Mouse (Mus musculus) embryo, embryonic 9.5 days (tissue): Measurements from ENCODE around the gene Dlg2.

ENCODE experiments used
- DNase-seq: peaks from one replicate; pipeline ENCODE4 v3.0.0-alpha.2; 2017; ENCODE audit errors: extremely low spot score

Gene Dlg2

DNA sequence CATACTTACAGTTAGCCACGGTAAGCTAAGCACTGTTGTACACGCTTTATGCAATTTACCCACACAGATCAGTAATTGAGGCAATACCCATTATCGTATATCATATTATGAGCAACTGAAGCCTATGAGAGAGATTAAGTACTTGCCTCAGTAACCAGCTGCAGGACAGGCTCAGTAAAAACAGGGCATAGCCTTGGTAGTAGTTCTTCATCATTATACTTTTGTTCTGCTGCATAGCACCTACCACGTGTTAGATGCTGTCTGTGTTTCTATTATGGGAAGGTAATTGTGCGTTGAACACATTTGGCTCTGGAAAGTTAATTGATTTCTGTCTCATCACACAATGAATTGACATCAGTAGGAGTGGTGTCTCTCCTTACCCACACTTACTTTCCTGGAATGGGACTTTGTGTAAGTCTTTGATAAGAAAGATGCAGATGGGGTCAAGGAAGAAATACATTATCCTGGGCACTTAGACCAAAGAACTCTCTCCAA, 1897.4 kb downstream of the Dlg2 start:
- no peak for DNase-seq

DNA sequence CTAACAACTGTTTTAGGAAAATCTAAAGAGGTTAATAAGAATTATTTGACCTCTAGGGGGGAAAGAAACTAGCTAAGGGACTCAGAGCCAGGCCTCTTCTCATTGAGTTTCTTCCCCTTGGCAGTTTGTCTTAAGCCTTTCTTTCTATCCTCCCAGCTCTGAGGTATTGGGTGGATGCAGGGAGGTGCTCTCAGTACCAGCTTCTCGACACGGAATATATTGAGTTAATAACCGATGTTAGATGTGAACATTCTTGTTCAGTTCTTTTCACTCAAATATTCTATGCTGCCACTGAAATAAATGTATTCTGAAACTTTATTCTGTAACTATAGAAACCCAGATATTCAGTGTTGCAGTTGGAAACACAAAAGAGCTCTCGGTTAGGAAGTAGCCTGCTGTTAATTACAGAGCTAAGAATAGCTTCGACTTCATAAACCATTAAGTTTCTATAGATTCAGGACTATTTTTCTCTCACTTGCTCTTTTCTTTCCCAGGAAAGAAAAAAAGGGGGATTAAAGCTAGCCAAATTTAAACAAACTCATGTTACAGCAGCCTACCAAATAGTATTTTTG, 1907.5 kb downstream of the Dlg2 start:
- no peak for DNase-seq

DNA sequence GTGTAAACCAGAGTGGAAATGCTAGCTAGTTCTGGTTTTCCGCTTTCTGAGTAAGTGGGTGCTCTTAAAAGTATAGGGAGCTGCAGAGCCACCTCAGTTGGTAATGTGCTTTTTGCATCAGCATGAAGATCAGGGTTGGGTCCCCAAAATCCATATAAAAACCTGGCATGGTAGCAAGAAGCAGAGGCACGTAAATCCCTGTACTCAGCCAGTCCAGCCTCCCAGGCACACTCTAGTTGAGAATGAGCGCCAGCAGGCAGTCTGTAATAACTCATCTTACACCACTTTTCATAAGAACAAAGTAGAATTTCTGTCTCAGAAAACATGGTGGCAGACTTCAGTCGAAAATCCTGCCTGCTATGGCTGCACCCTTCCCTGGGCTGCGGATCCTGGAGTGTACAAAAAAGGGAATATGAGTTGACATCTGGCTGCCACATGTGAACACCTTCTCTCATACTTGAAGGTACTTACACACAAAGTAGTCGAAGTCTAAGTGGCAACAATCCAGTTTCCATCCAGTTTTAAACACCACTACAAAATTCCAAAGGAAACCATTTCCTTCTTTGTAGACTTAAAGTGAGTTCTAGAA, 1915.7 kb downstream of the Dlg2 start:
- no peak for DNase-seq

DNA sequence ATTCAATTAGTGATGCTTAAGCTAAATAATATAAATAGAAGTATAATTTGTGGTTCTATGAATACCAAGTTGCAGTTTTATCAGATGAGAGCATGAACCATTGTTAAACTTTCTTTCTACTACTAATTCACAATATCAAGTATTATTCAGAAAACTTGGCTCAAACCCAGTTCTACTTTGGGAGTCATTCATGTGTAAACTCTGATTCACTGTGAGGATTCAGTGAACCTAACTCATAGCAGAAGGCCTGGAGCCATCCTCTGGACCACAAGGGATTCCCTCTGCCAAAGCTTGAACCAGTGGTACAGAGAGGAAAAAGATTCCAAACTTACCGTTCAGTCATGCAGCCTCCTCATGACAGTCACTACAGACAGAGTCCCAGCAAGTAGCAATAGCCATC, 1920.3 kb downstream of the Dlg2 start:
- no peak for DNase-seq

DNA sequence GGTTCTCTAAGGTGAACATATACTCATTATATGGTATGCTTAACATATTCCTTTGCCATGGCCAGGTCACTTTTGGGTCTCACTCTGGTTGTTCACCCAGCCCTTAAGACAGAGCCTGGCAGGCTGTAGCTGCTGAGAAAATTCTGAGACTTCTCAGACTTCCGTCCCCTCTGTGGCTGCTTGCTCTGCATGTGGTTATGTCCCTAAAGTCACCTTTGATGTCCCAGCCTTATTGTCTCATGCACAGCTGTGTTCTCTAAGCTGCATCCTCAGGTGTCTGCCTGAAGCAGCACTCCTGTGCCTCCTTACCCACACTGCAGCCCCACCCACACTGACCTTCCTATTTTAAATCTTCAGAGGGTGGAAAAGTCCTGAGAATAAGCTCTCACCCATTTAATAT, 1922.4 kb downstream of the Dlg2 start:
- no peak for DNase-seq

DNA sequence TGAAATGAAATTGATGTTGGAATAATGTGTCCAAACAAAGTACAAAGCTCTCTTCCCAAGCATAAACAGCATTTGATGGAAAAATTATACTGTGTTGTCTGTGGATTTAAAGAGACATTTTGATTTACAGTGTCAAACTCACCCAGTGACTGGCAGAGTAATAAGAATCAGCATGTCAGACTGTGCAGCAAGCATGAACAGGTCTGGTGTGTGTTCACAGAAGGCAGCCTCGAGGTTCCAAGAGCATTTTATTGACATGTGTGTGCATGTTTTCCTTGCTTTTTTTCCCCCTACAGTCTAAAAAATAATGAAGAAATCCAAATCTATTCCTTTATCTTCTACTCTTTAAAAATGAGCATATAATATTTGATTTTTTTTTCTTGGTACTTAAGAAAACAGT, 1924.1 kb downstream of the Dlg2 start:
- DNase-seq: no peak

DNA sequence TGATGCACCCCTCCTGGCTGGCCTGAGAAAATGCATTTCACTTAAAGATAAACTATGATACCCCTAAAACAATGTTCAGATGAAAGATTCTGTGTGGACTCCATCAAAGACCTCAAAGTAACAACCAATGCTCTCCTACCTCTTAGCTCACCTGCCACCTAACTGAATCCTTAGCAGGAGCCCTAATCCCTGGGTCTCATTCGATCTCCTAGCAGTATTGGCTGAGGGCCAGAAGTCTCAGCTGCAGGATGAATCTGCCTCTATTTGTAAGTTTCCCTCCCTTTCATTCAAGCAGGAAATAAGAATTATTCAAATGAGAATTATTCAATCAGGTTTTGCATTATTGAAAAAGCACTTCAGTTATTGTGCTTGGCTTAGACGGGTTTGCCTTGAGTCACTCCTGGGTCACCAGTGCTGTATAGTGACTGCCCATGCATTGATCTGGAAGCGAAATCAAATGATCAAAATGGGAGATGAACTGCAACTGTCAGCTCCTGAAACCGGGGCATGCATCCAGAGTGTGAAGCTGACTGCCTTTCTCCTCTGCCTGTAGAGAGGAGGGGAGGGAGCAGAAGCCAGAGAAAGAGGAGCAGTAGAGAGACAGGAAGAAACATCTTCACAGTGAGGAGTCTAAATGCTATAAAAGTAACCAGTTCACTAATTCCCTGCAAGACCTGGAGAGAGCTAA, 1924.7 kb downstream of the Dlg2 start:
- DNase-seq: no peak

DNA sequence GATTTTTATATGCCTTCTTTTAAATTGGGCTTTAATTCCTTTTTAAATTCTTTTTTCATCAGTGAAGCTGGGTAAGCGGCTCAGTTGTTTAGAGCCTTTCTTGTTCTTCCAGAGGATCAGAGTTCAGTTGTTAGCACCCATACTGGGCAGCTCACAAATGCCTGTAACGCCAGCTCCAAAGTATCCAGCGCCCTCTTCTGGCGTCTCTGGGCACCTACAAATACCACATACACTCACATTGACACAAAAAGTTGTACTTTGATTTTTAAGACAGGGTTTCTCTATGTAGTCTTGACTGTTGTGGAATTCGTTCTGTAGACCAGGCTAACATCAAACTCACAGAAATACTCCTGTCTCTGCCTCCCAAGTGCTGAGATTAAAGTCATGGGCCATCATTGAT, 1932.0 kb downstream of the Dlg2 start:
- no peak for DNase-seq

DNA sequence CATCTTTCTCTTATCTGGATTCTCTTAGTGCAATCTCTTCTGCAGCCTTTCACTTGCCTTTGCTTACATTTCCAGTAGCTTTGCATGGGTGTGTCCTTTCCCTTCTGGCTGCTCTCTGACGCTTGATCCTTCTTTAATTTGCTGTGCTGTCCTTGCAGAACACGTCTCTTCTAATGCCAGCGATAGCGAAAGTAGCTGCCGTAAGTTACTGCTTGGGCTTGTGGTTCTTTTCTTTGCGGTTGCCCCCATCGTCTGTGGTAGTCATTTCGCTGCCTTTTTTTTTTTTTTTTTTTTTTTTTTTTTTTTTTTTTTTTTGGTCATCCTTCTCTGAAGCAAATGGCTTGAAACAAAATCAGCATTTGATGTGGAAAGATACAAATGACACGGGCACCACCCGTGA, 1944.0 kb downstream of the Dlg2 start:
- DNase-seq: no peak

DNA sequence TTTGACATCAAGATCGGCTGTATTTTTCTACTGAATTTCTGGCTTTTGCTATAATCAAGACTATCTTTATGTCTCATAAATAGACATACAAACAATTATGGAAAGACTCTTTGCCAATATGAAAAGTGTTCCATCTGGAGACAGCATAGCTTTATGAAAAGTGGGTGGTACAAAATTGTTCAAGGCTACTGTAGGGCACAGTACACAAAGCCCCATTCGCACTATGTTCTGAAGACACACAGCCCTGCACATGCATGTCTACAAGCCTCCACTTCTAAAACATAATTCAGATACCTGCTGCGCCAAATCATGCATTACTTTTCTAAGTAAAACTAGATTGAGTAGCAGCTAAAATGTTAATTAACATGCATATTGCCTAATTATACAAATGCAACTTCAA, 1946.5 kb downstream of the Dlg2 start:
- no peak for DNase-seq

DNA sequence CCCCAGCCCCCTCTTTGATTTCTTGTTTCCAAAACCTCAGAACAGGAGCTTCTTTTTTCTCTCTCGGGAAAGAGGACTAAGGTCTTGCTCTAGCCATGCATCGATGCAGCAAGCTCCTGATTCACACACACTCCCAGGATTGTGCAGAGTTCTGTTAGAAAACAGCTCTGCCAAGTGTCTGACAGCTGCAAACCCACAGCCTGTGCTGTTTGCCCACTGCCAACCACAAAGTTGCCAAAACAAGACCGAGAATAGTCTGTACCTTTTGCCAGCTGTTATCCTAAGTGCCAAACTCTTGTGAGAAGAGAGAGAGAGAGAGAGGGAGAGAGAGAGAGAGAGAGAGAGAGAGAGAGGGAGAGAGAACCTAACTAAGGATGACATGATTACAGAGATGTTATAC, 1948.2 kb downstream of the Dlg2 start:
- no peak for DNase-seq

DNA sequence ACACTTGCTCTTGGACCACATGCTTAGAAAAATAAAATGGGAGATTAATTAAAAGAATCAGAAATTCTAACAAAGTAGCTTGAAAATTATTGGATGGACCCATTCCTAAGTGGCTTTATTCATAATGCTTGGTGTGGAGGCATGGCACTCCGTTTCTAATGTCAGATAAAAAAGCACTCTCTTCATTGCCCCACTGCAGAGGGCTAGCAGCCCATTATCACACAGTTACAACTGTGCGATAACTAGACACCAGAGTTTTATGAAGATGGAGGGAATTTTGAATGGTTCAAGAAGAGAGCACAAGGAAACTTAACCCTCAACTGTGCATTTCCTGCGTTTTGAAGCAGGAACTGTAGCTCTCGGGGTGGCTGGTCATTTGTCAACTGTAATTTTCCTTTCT, 1950.8 kb downstream of the Dlg2 start:
- no peak for DNase-seq

DNA sequence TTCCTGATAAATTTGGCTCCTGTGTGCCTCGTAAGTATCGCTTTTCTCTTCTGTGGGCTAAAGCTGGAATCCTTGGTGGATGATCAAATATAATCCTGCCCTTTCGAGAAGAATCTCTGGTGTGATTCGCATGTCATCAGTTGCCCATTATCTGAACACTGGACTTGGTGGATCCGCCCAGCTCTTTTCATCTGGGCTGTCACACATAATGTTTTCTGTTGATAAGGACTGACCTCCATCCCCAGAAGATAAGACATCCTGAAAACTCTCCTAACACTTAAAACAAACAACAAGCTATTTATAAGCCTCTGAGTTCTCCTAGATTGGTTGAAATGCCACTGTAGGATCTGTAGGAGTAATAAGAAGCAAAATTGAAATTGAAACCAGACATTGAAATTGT, 1952.2 kb downstream of the Dlg2 start:
- DNase-seq: no peak

DNA sequence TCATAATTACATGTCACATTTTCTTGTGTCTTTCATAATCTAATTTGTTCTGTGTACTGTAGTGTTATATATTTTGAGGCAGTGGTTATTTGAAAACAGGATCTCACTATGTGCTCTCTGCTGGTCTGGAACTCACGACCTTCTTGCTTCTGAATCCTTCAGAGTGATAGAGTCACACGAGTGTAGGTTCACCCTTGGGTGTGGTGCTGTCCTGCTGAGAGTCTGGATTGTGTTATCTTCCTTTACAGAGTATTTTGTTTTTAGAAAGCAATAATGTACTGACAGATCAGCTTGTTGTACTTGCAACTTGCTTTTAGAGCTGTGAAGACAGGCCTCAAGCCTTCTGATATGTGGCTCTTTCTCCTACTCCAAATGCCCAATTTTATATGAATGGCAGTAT, 1953.8 kb downstream of the Dlg2 start:
- DNase-seq: no peak

DNA sequence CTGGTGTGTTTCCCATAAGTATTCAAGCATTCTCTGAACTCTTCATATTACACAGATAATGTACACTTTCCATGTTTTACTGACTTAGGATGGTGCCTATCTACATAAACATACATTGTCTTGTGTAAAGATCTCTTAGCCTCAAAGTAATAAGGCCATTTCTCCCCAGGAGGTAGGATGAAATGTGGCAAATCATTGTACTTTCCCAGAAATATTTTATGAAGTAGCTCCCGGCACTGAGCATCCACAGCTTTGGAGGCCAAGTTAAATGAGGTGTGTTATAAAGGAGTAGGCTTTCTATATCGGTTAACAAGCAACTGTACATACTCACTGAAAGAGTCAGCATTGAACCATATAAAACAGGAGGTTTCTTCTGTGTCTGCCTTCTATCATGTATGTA, 1960.7 kb downstream of the Dlg2 start:
- DNase-seq: no peak

DNA sequence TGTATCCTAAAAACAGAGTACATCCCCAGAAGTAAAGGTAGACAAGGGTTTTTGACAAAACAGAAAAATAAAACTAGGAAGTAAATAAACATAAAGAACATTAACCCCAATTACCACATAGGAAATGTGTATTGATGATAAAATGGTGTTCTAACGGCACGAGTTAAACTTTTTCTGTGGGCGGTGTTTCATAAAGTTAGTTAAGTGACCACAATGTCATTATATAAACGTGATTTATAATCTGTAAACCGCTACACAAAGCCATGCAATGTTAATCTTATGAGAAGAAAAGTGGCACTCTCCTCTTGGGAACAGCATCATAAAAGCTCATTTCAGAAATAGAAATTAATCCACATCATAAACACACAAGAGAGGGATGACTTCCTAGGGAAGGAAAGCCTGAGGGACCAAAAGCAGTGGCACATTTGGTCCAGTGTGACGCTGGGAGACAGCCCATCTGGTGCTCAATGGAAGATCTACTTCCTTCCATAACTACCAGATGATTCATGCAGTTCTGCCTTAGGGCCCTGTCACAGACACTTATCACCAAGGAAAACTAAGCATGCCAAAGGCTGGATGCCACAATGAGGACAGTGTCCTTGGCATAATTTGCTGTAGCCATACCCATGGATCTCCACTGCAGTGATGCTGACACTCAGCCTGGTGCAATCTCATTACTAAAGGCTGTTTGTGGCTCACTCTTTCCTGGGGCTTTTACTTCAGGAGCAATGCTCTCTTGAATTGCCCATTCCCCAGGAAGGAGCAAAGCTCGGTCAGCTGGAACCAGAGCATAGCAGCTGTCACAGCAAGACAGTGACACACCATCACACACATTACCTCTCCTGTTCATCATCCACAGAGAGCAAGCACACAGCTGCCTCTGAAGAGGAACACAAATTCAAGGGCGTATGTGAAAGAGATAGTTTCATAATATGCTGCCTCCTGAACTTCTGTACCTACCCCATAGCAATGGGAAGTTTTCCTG, 1963.3 kb downstream of the Dlg2 start:
- no peak for DNase-seq

DNA sequence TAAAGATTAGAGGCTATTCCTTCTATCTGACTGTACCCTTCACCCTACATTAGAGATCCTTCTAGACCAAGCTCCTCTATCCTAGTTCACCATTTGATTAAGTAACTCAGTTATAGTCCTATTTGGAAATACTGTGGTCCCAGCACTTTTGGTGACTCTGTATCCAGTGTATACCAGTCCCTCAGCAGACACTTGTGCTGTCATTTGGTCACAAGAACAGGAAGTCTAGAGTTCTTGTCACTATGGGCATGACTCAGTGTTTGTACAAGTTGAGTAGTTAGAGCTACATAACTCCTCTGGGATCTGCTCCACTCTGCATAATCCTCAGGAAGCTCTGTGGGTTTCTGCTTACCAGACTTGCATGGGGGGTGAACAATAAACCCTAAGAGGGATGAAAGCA, 1965.1 kb downstream of the Dlg2 start:
- no peak for DNase-seq

DNA sequence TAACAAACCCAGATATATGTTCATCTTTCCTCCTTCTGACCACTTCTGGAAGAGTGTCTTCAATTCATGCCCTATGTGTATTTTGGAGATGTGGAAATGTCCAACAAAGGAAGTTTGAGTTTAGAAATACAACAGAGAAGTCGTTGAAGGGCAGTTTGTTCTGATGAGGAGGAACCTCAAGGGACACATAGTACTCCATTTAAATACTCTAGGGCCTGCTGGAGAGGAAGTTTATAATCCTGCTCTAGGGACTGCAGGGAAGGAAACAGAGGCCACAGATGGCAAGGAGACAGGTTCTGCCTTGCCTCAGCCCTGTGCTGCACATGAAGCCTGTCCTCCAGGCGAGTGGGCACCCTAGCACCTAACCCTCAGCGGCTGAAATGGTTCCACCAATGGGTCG, 1965.6 kb downstream of the Dlg2 start:
- no peak for DNase-seq

DNA sequence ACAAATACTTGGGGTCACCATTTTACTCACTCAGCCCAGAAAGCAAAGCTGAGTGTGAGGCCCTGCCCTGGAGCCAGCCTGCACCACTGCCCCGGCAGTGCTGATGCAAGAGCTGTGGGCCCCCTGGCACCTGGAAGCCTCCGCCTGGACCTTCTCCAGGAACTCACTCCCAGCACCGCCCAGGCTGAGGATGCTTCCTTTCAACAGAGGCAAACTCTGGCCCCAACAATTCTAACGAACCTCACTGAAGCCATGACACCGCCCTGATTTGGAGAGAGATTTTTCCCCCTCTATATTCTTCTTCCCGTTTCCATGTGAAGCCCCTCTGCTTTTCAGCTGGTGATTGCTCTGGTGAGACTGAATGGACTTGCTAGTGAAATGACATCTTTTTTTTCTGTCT, 1971.5 kb downstream of the Dlg2 start:
- no peak for DNase-seq

DNA sequence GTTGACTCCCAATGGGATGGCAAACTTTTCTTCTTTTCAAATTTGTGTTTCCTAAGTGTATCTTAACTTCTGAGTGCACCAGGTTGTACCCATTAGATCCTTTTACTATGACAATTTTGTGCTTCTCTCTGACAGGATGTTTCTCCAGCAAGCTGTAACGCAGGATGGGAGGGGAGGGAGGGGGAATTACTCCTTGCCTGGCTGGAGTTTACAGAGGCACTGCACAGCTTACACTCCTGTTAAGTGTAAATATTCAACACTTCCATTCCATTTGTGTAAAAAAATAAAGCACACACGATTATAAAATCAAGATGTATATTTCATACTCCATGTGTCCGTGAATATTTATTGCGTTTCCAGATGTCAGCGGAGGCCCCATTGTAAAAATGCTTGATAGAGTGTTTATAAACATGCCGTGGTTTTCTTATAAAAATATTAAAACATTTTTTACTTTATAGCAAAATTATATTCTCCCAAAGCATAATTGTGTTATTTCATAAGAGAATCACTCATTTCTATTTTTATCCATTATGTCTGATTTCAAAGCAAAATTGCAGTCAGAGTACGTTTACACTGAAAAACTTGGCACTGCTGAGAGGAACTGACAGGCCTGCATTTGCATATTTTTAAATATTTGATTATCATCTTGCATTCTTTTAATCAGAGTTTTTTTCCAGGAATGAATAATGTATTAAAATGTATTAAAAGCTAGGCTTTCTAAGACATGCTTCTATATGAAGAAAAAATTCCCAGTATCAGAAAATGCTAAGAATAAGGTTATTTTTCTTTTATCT, 1972.5 kb downstream of the Dlg2 start:
- DNase-seq: no peak

DNA sequence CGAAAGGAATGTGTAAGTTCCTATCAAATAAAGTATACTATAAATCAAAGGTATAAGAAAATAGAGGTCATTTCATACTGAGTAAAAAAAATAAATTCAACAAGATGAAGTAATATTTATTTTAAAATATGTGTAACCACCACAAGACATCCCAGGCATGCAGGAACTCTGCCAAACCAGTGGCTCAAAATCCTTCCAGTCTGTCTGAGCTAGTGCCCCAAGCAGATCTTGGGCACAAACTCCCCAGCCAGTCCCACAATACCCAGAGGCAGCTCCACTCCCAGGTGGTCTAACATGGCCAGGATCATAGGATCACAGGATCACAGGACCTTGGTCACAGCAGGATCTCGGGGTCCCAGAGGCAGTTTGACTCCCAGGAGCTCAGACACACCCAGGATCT, 1977.7 kb downstream of the Dlg2 start:
- DNase-seq: no peak

DNA sequence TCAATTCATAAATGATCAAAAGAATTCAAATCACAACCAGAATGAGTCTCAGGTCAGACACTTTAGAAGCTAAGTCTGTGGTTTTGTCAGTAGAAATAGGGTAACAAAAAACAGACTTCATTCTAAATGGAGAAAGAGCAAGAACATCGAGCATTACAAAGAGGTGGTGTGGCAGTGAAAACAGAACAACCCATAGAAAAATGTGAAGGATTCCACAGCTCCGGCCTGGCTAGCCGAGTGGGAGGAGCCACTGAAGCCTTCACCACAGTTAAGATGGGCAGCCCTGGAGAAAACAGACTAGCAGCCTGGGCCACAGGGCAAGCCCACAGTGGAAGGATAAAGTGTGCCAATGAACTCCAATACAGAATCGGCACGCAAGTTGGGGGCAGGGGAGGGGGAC, 1979.5 kb downstream of the Dlg2 start:
- DNase-seq: no peak
